ENCODE assay signal across 8 mouse cellular contexts in the genomic region with DNA sequence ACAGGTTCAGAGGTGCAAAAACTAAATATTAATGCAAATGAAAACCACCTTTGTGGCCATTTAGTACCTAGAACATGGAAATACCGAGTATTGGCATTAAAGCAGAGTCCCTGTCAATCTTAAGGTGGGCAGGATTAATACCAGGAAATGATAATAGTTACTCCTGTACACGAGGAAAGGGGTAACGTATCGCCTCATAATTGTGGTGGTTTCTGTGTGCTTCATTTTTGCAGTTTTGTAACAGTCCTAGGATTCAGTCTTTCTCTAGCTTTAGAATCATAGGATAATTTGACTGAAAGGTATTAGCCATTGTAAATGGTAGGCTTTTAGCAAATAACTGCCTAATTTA. TPM values are rescaled to one million over a fixed set of nuclear protein-coding genes. Genes with fewer than 3 reads are reported as not detected.
DNase-seq lines count a peak whose midpoint lies in the region; ATAC-seq and TF ChIP-seq lines count a peak whose summit lies in the region.

No protein-coding gene starts in this region.

- H3K36me3 ChIP-seq in heart, adult 2 months (ENCODE audit: control insufficient read depth, insufficient read depth, low read length), result peaks cover 33% of the 10 kb centered on the region
- H3K36me3 ChIP-seq in forebrain, embryonic 13.5 days (ENCODE audit: poor library complexity, severe bottlenecking), result peaks cover 38% of the 10 kb centered on the region
- H3K36me3 ChIP-seq in liver, embryonic 13.5 days, result peaks cover 42% of the 10 kb centered on the region

- no peaks in the 10 kb centered on the region for H3K27me3 ChIP-seq in heart, adult 2 months (ENCODE audit: control insufficient read depth, insufficient read depth, low read length)
- H3K27me3 ChIP-seq in forebrain, embryonic 13.5 days, result no peaks in the 10 kb centered on the region
- H3K27me3 ChIP-seq in liver, embryonic 13.5 days, result no peaks in the 10 kb centered on the region

- no peak for TF ChIP-seq EP300 in heart, adult 2 months (IDR thresholded peaks at IDR 0.05; ENCODE audit: insufficient read depth, low read depth, low read length)

- H3K4me2 ChIP-seq in forebrain, embryonic 13.5 days, result peak overlapping the region; percentile 82
- H3K4me2 ChIP-seq in liver, embryonic 13.5 days, result peak overlapping the region; percentile 99

- 13% methylated on average over 4 of the region's 4 CpGs for WGBS in heart, adult 2 months
- WGBS in forebrain, embryonic 13.5 days, result 32% methylated on average over 4 of the region's 4 CpGs
- 7% methylated on average over 4 of the region's 4 CpGs for WGBS in liver, embryonic 13.5 days (ENCODE audit: insufficient replicate concordance)

- H3K9me3 ChIP-seq in forebrain, embryonic 13.5 days (replicated peaks), result no peaks in the 10 kb centered on the region
- H3K9me3 ChIP-seq in liver, embryonic 13.5 days (replicated peaks), result no peaks in the 10 kb centered on the region

- H3K79me2 ChIP-seq in heart, adult 2 months (replicated peaks; ENCODE audit: control insufficient read depth, insufficient read depth, low read length), result peaks cover 8% of the 10 kb centered on the region

- peak overlapping the region; percentile 94 for H3K4me3 ChIP-seq in heart, adult 2 months
- H3K4me3 ChIP-seq in forebrain, embryonic 13.5 days, result peak overlapping the region; percentile 98
- peak overlapping the region; percentile 91 for H3K4me3 ChIP-seq in liver, embryonic 13.5 days (replicated peaks)

- intact Hi-C loops in heart, adult 2 months (cut with DNase I), result loop anchor here (5.0 kb wide), 2 partner anchors 106 to 326 kb away; no protein-coding TSS in a partner anchor

- ATAC-seq in forebrain, embryonic 13.5 days, result no peak
- ATAC-seq in liver, embryonic 13.5 days (ENCODE audit: low read depth), result no peak

- TF ChIP-seq POLR2A in heart, adult 2 months (IDR thresholded peaks at IDR 0.05; ENCODE audit: insufficient read depth, low read depth, low read length), result no peak

- no peak for DNase-seq in heart, adult 2 months
- no peak for DNase-seq in heart, adult 18-20 months
- DNase-seq in A20 (ENCODE audit: low read depth, low spot score), result peak; percentile 61
- no peak for DNase-seq in liver, embryonic 13.5 days
- DNase-seq in testis, postnatal 10 days (ENCODE audit: low spot score), result no peak
- DNase-seq in T-cell, adult 2 months (ENCODE audit: low spot score), result no peak
- no peak for DNase-seq in layer of hippocampus, postnatal 10 days (ENCODE audit: low spot score in 2 of 2)

- H3K27ac ChIP-seq in heart, adult 2 months, result peak overlapping the region; percentile 96
- peak overlapping the region; percentile 89; the same call in 1 of the 2 replicates for H3K27ac ChIP-seq in forebrain, embryonic 13.5 days
- peak overlapping the region; percentile 91 for H3K27ac ChIP-seq in liver, embryonic 13.5 days

- no peak for TF ChIP-seq CTCF in heart, adult 2 months (IDR thresholded peaks at IDR 0.05)

- peak overlapping the region; percentile 90; the same call in 1 of the 2 replicates for H3K9ac ChIP-seq in heart, adult 2 months (ENCODE audit: low read depth, low read length)
- H3K9ac ChIP-seq in forebrain, embryonic 13.5 days, result peak overlapping the region; percentile 98
- H3K9ac ChIP-seq in liver, embryonic 13.5 days, result peak overlapping the region; percentile 91

- peaks cover 10% of the 10 kb centered on the region for H3K4me1 ChIP-seq in heart, adult 2 months (ENCODE audit: control insufficient read depth, insufficient read depth, low read length)
- peaks cover 36% of the 10 kb centered on the region for H3K4me1 ChIP-seq in forebrain, embryonic 13.5 days
- H3K4me1 ChIP-seq in liver, embryonic 13.5 days (replicated peaks), result peaks cover 36% of the 10 kb centered on the region

RNA-seq across cellular contexts. Expression of a gene that starts 2.1 kb away (rescaled TPM):
- total RNA-seq in heart, adult 2 months (2021), result 100 to 1,000 TPM; 224 to 240 TPM
- 99.2 and 105 TPM in 2 replicates for polyA plus RNA-seq in heart, adult 2 months (2012; rRNA removed)
- total RNA-seq in heart, adult 18-20 months (2021), result 100 to 1,000 TPM; 228 to 241 TPM
- 1,816 and 2,096 TPM in 2 replicates for polyA plus RNA-seq in forebrain, embryonic 13.5 days (2015; fragmentation: Nextera tagmentation; extraction: Ambion mirVana)
- 699 and 762 TPM in 2 replicates for polyA plus RNA-seq in liver, embryonic 13.5 days (2015; fragmentation: Nextera tagmentation; extraction: Ambion mirVana)
- 1,000 to 10,000 TPM; 1,868 to 2,057 TPM for total RNA-seq in layer of hippocampus, postnatal 10 days (2021)

RNA-seq across cellular contexts. Expression of a gene that starts 41.9 kb away (rescaled TPM):
- total RNA-seq in heart, adult 2 months (2021), result 10 to 100 TPM in 1 of 2 experiments, 1 to 10 TPM in 1; 7.9 to 11.0 TPM
- polyA plus RNA-seq in heart, adult 2 months (2012; rRNA removed), result 5.1 and 6.9 TPM in 2 replicates
- total RNA-seq in heart, adult 18-20 months (2021), result 1 to 10 TPM; 7.8 to 8.2 TPM
- polyA plus RNA-seq in forebrain, embryonic 13.5 days (2015; fragmentation: Nextera tagmentation; extraction: Ambion mirVana), result 14.6 and 15.7 TPM in 2 replicates
- polyA plus RNA-seq in liver, embryonic 13.5 days (2015; fragmentation: Nextera tagmentation; extraction: Ambion mirVana), result 6.4 and 8.0 TPM in 2 replicates
- 10 to 100 TPM; 17.1 to 19.0 TPM for total RNA-seq in layer of hippocampus, postnatal 10 days (2021)

Comparison
In these comparisons a context has a peak if more than half of its experiments do, and no peak if none do; other contexts are left out.
1. RNA of a gene that starts 2.1 kb away (total RNA-seq): 1,868 to 2,057 TPM in layer of hippocampus, postnatal 10 days; 228 to 241 TPM in heart, adult 18-20 months and 224 to 240 TPM in heart, adult 2 months; every median in the first group is over 4 times any median in the second.
2. Peak in every context shown above with its lines, with median percentiles within 50 percentile points of each other: H3K27ac ChIP-seq, H3K4me3 ChIP-seq and H3K9ac ChIP-seq.